Mouse (Mus musculus): ENCODE results near the gene Slc16a11. TPM values are rescaled to one million over a fixed set of nuclear protein-coding genes. Genes with fewer than 3 reads are reported as not detected.
"Not testable (repeated sequence)": the region's sequence is repeated elsewhere in the genome, so short reads cannot be mapped to it uniquely, and the experiment has no call there.

Slc16a11 gene
- 3.0 and 4.8 TPM in 2 replicates for polyA plus RNA-seq (2012; rRNA removed)

- DNase-seq (ENCODE audit: low spot score) = no peak
These were observed at the start of gene Slc16a11 for GRCm38 (mm10) chr11:70212423-70212822. TSS of gene Slc16a11 (plus strand) at chr11:70212752.

- DNase-seq (ENCODE audit: low spot score) = no peak
These were observed 46.3 kb upstream of the Slc16a11 start for GRCm38 (mm10) chr11:70165972-70166921.

- no peak for DNase-seq (ENCODE audit: low spot score)
These were observed 44.4 kb upstream of the Slc16a11 start for GRCm38 (mm10) chr11:70168136-70168535.

- DNase-seq (ENCODE audit: low spot score) = not testable (repeated sequence)
These were observed 43.1 kb upstream of the Slc16a11 start for GRCm38 (mm10) chr11:70169471-70169870.

- DNase-seq (ENCODE audit: low spot score) = no peak
These were observed 42.3 kb upstream of the Slc16a11 start for GRCm38 (mm10) chr11:70170291-70170690.

- DNase-seq (ENCODE audit: low spot score) = no peak
These were observed 41.4 kb upstream of the Slc16a11 start for GRCm38 (mm10) chr11:70171181-70171580.

- DNase-seq (ENCODE audit: low spot score) = no peak
These were observed 40.7 kb upstream of the Slc16a11 start for GRCm38 (mm10) chr11:70171847-70172246.

GRCm38 (mm10) chr11:70172298-70172697 lies 40.3 kb upstream of the Slc16a11 start:
- DNase-seq (ENCODE audit: low spot score) = no peak

- DNase-seq (ENCODE audit: low spot score) = no peak
These were observed 38.1 kb upstream of the Slc16a11 start for GRCm38 (mm10) chr11:70174491-70174890.

GRCm38 (mm10) chr11:70177647-70178046 lies 34.9 kb upstream of the Slc16a11 start:
- DNase-seq (ENCODE audit: low spot score) = no peak

- DNase-seq (ENCODE audit: low spot score) = no peak
These were observed 34.2 kb upstream of the Slc16a11 start for GRCm38 (mm10) chr11:70178311-70178710.

- no peak for DNase-seq (ENCODE audit: low spot score)
These were observed 33.8 kb upstream of the Slc16a11 start for GRCm38 (mm10) chr11:70178756-70179155.

GRCm38 (mm10) chr11:70179401-70179800 lies 33.2 kb upstream of the Slc16a11 start:
- DNase-seq (ENCODE audit: low spot score) = no peak

- DNase-seq (ENCODE audit: low spot score) = no peak
These were observed 32.1 kb upstream of the Slc16a11 start for GRCm38 (mm10) chr11:70180496-70180895.

- DNase-seq (ENCODE audit: low spot score) = no peak
These were observed 27.4 kb upstream of the Slc16a11 start for GRCm38 (mm10) chr11:70185120-70185519.

- DNase-seq (ENCODE audit: low spot score) = no peak
These were observed 23.0 kb upstream of the Slc16a11 start for GRCm38 (mm10) chr11:70189319-70190134.

GRCm38 (mm10) chr11:70191188-70191587 lies 21.4 kb upstream of the Slc16a11 start:
- no peak for DNase-seq (ENCODE audit: low spot score)

- DNase-seq (ENCODE audit: low spot score) = no peak
These were observed 20.4 kb upstream of the Slc16a11 start for GRCm38 (mm10) chr11:70192157-70192556.

- DNase-seq (ENCODE audit: low spot score) = no peak
These were observed 18.9 kb upstream of the Slc16a11 start for GRCm38 (mm10) chr11:70193354-70194285.

GRCm38 (mm10) chr11:70198332-70198731 lies 14.2 kb upstream of the Slc16a11 start:
- no peak for DNase-seq (ENCODE audit: low spot score)

GRCm38 (mm10) chr11:70199107-70199506 lies 13.4 kb upstream of the Slc16a11 start:
- no peak for DNase-seq (ENCODE audit: low spot score)
